Mouse (Mus musculus) layer of hippocampus, postnatal 14 days (tissue): ENCODE measurements around the gene 1700029H14Rik. TPM values are rescaled to one million over a fixed set of nuclear protein-coding genes. Genes with fewer than 3 reads are reported as not detected.
A peak's percentile ranks its signal among the peaks of the same experiment; 100 is the strongest.

ENCODE experiments used
- DNase-seq, 2 experiments: peaks; one replicate each; pipeline ENCODE4 v3.0.0; 2021 to 2022; ENCODE audit warnings: low spot score in 2 of 2, mixed read lengths in 1 of 2
- total RNA-seq, 2 experiments: library from RNA; stranded (reverse); gene quantifications; 2 replicates each; pipeline ENCODE4 v1.2.3; 2021

1700029H14Rik gene
- total RNA-seq, 2 experiments from 2014 or later, result 0.41 to 1.3 TPM

GRCm38 (mm10) chr8:13546421-13546820, 15.8 kb downstream of the 1700029H14Rik start:
- DNase-seq, result no peak

GRCm38 (mm10) chr8:13541526-13541925, 20.7 kb downstream of the 1700029H14Rik start:
- no peak for DNase-seq

GRCm38 (mm10) chr8:13540122-13540521, 22.1 kb downstream of the 1700029H14Rik start:
- no peak for DNase-seq

DNA sequence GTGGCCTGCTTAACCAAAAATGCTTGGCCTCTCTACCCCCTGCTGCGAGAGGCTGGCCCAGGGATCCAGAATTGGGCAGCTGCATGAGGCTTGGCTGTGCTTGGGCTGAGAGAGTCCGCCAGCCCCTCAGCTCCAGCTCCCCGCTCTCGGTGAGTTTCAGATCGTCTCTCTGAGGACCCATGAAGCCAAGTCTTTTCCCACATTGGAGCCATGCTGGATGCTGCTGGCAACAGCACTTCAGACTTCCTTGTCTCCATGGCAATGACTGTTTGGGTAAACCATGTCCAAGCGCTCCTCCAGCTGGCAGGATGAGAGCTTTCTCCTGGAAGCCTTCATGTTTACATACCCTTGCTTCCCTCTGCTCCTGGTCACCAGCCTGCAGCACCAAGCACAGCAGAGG, 23.4 kb downstream of the 1700029H14Rik start:
- peak; percentile 45 to 80 for DNase-seq

DNA sequence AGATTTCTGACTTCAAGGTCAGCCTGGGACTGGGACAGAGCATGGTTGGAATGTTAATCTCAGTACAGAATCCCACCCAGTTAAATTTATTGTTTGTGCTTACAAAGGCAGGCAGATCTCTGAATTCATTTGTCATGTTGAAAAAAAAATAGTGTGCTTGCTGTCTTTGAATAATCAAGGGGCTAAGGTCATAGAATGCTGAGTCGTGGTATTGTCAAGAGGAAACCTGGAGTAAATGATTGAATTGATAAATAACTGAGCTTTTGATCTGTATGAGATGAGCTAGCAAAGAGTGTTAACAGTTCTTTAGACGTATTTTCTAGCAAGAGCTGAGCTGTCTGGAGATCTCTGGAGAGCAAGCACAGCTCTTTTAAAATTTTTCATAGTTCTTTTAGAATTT, 25.2 kb downstream of the 1700029H14Rik start:
- no peak for DNase-seq

DNA sequence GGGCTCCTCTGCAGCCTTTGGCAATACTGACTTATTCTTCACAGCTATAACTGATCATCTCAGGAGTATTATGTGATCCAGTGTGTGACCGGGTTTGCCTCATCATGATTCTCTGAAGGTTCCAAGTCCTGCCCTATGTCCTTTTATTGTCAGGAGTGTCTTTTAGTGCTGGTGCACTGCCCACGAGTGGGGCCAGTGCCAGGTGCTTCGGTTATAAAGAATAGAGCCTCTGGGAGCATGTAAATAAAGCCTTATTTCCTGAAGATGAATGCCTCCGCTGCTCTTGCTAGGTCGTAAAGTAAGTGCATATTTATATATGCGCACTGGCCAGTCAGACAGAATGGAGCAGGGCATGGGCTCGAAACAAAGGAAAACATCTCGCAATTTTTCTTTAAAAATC, 29.1 kb downstream of the 1700029H14Rik start:
- no peak for DNase-seq

GRCm38 (mm10) chr8:13531602-13532171, 30.6 kb downstream of the 1700029H14Rik start:
- no peak for DNase-seq

DNA sequence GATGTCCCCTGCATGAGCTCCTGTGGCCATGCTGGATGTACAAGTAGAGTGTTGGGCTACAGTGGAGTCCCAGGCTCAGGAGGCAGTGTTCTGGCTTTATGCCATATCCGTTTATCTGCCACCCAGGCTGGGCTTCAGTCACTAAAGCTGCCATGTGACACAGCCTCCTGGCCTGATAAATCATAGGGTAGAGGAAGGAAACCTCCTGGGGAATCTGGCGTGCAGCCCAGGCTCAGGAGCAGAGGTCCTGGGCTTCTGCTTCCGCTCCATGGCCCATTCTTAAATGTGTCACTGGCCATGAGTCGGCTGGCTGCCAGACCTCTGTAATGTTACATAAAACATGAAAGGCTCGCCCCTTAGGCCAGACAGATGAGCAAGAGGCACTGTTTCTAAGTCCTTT, 31.3 kb downstream of the 1700029H14Rik start:
- DNase-seq, result peak; percentile 65 to 67

DNA sequence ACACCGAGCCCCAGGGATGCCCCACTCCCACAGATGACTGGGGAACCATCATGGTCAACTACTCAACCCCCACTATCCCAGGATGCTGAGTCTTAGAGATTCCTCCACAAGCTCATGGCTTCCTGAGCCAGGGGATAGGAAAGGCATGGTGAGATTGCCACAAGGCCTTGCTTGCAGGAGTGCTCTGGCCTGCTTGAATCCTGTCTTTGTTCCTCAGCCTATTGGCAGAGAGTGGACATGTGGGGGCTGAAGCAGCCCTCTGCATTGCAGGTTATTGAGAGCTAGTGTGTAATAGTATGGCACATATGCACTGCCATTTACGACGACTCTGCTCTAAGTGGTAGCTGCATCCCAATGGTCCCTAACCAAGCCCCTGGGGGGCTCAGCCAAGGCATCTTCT, 31.9 kb downstream of the 1700029H14Rik start:
- DNase-seq, result no peak

DNA sequence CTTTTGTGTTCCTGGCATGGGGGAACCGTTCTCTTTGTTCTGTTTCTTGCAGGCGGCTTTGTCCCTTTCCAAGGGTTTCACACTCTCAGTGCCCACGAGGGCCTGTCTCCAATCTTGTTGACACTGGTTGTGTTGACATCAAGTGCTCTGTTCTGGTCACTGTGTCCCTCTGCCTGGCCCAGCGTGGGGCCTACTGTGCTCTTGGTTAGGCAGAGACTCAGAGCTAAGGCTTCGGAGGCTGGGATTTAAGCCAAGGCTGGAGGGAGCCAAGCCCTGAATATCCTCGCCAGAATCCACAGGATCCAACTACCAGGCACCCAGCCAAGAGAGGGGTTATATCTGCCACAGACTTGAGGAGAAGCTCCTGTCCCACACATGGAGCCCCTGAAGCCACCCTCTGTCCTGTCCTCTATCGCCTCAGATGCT, 32.4 kb downstream of the 1700029H14Rik start:
- DNase-seq, result peak; percentile 64 to 83

- no peak for DNase-seq
These were observed 33.0 kb downstream of the 1700029H14Rik start for GRCm38 (mm10) chr8:13529011-13529840.

GRCm38 (mm10) chr8:13521392-13521791, 40.9 kb downstream of the 1700029H14Rik start:
- no peak for DNase-seq

DNA sequence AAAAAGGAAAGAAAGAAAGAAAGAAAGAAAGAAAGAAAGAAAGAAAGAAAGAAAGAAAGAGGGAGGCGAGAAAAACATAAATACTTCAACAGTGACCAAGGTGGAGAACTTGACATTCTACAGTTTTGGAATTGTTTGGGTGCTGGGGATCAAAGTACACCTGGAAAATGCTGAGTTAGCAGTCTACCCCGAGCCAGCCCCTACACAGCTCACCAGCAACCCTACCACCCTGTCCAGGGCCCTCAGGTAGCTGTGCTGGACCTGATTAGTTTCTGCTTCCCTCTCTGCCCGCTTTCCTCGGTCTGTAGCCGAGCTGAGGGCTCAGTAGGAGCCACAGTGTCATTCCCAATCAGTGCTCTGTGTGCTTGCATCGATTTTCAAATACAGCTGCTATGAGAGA, 41.9 kb downstream of the 1700029H14Rik start:
- DNase-seq, result no peak

GRCm38 (mm10) chr8:13519503-13519902, 42.8 kb downstream of the 1700029H14Rik start:
- no peak for DNase-seq

- DNase-seq, result no peak
These were observed 44.9 kb downstream of the 1700029H14Rik start for GRCm38 (mm10) chr8:13517284-13517781.

DNA sequence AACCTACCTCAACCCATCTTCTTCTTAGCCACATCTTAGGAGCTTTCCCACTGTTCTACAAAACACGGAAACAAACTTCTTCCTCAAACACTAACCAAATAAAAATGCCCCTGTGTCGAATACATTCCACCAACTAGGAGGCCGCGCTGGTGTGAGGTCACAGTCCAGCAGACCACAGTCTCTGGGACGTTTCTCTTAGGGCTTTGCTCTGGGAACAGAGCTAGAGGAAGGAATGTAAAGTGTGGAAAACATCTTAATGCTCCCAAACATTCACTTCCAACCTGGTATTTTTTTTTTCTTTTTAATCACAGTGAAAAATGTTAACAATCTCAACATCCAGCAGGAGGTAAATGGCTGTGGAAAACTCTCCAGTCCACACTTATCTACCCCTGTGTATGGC, 45.5 kb downstream of the 1700029H14Rik start:
- no peak for DNase-seq

DNA sequence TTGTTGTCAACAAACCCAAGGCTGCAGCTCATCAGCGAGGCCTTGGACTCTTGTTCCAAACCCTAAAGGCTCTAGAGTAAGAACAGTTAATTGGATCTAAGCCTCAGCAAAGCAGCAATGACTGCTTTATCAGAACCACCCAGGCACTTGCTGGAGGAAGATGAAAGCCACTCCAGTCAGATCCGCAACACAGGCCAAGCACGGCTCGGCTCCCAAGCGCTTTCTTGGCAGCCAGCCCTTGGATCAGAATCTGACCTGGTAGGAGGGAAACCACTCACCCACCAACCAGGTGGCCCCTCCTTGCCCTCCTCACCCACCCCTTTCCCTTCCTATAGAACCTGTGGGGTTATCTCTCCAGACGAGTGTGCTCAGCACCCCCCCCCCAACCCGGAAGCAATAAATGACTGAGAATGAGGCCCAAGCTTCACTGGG, 46.2 kb downstream of the 1700029H14Rik start:
- DNase-seq, result no peak

DNA sequence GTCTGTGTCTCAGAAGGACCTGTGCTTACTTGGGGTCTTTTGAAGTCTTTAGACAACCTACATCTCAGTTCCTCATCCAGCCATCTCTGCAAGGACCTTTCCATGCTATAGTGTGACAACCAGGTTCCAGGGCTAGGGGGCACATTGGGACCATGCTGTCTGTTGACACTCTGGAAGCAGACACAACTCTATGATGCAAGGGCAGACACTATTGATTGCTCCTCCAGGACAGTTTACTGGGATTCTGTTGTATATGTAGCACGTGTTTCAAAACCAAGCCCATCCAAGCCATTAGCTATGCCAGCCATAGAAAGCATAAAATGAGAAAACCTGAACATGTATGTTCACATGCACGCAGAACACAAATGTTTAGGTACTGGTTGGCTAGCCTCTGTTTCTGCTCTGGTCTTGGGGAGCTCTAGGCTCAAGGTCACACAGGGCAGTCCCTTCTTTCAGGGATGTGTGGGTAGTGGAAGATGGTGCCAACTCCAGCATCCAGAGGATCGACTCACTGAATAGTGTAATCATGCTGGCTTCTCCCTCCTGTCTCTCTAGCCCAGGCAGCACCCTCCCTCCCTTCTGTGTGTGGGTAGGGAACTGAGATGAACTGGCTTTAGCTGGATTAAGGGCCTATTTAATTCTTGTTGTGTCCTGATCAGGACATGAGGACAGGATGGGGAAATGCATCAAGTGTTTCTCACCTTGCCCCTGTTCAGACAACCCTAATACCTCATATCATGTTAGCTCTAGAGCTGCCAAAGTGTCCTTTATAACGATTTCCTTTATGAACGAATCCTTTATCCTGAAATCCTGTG, 48.5 kb downstream of the 1700029H14Rik start:
- DNase-seq, result no peak

DNA sequence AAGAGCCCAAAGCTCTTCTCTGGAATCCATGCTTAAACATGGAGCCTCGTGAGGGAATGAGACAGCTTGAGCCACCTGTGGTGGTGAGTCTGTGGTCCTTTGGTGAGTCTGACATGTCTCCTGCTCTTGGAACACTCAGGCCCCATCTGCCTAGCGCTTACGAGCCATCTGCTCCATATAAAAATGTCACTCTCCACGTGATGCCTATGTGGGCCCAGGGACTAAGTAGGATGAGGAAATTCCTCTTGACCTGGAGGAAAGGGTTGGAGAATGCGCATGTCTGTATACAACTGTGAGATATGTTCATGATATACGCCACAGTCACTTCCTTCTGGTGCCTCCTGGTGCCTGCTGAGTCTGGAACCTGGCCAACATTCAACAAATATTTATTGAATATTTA, 49.6 kb downstream of the 1700029H14Rik start:
- no peak for DNase-seq

DNA sequence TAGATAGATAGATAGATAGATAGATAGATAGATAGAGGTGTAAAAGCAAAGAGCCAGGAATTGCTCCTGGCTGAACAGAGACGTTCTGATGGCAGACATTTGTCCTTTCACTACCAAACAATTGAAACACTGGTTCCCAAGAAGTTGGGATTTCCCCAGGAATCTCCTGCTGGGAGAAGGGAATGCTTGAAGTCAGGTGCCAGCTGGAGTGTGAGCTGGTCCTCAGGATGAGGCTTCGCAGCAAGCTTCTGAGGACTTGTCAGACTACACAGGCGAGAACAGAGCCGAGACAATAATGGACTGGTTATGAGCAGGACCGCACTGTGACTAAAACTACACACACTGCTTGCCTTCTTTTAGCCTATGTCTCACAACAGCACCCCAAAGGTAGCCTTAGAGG, 50.2 kb downstream of the 1700029H14Rik start:
- DNase-seq, result no peak

GRCm38 (mm10) chr8:13507284-13507937, 54.9 kb downstream of the 1700029H14Rik start:
- DNase-seq, result no peak
